Mouse (Mus musculus) thymus, adult 2 months (tissue): Measurements from ENCODE around the gene Zfp704.

Experiments used
- CTCF ChIP-seq: fragments of 200-500 bp; IDR thresholded peaks from 2 replicates; pipeline ENCODE4 v1.5.1; 2012; ENCODE audit warnings: mild to moderate bottlenecking, control low read depth, low read length, moderate library complexity, borderline replicate concordance; ENCODE audit not compliant: control insufficient read depth, poor library complexity, insufficient read depth; ENCODE audit errors: extremely low read depth
- POLR2A ChIP-seq: fragments of 200-500 bp; IDR thresholded peaks from 2 replicates; pipeline ENCODE4 v1.6.1; 2012; ENCODE audit warnings: mild to moderate bottlenecking, low read length, control low read depth, moderate library complexity; ENCODE audit not compliant: control insufficient read depth, poor library complexity, insufficient read depth; ENCODE audit errors: extremely low read depth

GRCm38 (mm10) chr3:9599738-9600410 is 10.0 kb downstream of the Zfp704 start:
- TF ChIP-seq CTCF (no peak), POLR2A (no peak)
